In genomic region chr17:65737622-65738021, GRCm38 (mm10) we compare ENCODE assay signal across 8 mouse cellular contexts. TPM values are rescaled to one million over a fixed set of nuclear protein-coding genes. Genes with fewer than 3 reads are reported as not detected.
A peak's percentile ranks its signal among the peaks of the same experiment; 100 is the strongest.
DNase-seq lines count a peak whose midpoint lies in the region; ATAC-seq and TF ChIP-seq lines count a peak whose summit lies in the region.

No protein-coding gene starts in this region.

- peak; percentile 89 for DNase-seq in MN1 (ENCODE audit: low spot score)
- DNase-seq in adrenal gland, postnatal 36 days, result peak; percentile 75 to 81
- no peak for DNase-seq in layer of hippocampus, adult 9-10 months (ENCODE audit: low spot score)
- DNase-seq in cerebellum, adult 9-11 months, result no peak
- no peak for DNase-seq in spleen, postnatal 10 days (ENCODE audit: low spot score in 2 of 2)

- no peak overlapping the region for H3K4me3 ChIP-seq in intestine, postnatal 0 days (ENCODE audit: low read depth, low read length)
- H3K4me3 ChIP-seq in lung, embryonic 16.5 days (ENCODE audit: low read length), result no peak overlapping the region

- H3K27me3 ChIP-seq in intestine, postnatal 0 days (replicated peaks; ENCODE audit: control insufficient read depth, insufficient read depth, low read length), result no peaks in the 10 kb centered on the region
- no peaks in the 10 kb centered on the region for H3K27me3 ChIP-seq in lung, embryonic 16.5 days (ENCODE audit: control insufficient read depth, insufficient read depth, low read depth, low read length)

- no peak overlapping the region for H3K9ac ChIP-seq in intestine, postnatal 0 days (ENCODE audit: low read depth, low read length)
- no peak overlapping the region for H3K9ac ChIP-seq in lung, embryonic 16.5 days (ENCODE audit: low read length)

- WGBS in intestine, postnatal 0 days, result 72% methylated on average over 6 of the region's 6 CpGs
- WGBS in lung, embryonic 16.5 days, result 67% methylated on average over 6 of the region's 6 CpGs

- H3K36me3 ChIP-seq in intestine, postnatal 0 days (ENCODE audit: control insufficient read depth, insufficient read depth), result no peaks in the 10 kb centered on the region
- H3K36me3 ChIP-seq in lung, embryonic 16.5 days (ENCODE audit: control insufficient read depth, insufficient read depth, low read length), result no peaks in the 10 kb centered on the region

- no peak overlapping the region for H3K4me2 ChIP-seq in intestine, postnatal 0 days (replicated peaks; ENCODE audit: low read depth)
- H3K4me2 ChIP-seq in lung, embryonic 16.5 days (ENCODE audit: low read depth, low read length), result no peak overlapping the region

- TF ChIP-seq CTCF in intestine, postnatal 0 days (IDR thresholded peaks at IDR 0.05; ENCODE audit: low read depth), result no peak

- no peaks in the 10 kb centered on the region for H3K4me1 ChIP-seq in intestine, postnatal 0 days (replicated peaks; ENCODE audit: control insufficient read depth, insufficient read depth, low read length)
- H3K4me1 ChIP-seq in lung, embryonic 16.5 days (replicated peaks; ENCODE audit: control insufficient read depth, insufficient read depth, low read length), result no peaks in the 10 kb centered on the region

- peak overlapping the region; percentile 15; the same call in 1 of the 2 replicates for H3K27ac ChIP-seq in intestine, postnatal 0 days (ENCODE audit: low read depth, low read length)
- no peak overlapping the region; the same call in 1 of the 2 replicates for H3K27ac ChIP-seq in lung, embryonic 16.5 days (ENCODE audit: low read length)

- H3K9me3 ChIP-seq in intestine, postnatal 0 days (ENCODE audit: control insufficient read depth), result no peaks in the 10 kb centered on the region
- H3K9me3 ChIP-seq in lung, embryonic 16.5 days (ENCODE audit: control insufficient read depth, low read length), result no peaks in the 10 kb centered on the region

- ATAC-seq in intestine, postnatal 0 days, result no peak
- peak; percentile 41; the same call in 1 of the 2 replicates for ATAC-seq in lung, embryonic 16.5 days (ENCODE audit: low read depth)
- no peak for ATAC-seq in monocyte, adult 5-6 weeks (replicated peaks; ENCODE audit: insufficient number of reproducible peaks, low FRiP score, low TSS enrichment, poor library complexity, severe bottlenecking)

RNA-seq across cellular contexts. Expression of gene Rab31, which starts 34.9 kb away (rescaled TPM):
- 10 to 100 TPM; 40.9 to 50.1 TPM for total RNA-seq in adrenal gland, postnatal 36 days (2021)
- 28.0 and 30.5 TPM in 2 replicates for polyA plus RNA-seq in intestine, postnatal 0 days (2015; fragmentation: Nextera tagmentation; extraction: Ambion mirVana)
- 30.8 and 32.0 TPM in 2 replicates for polyA plus RNA-seq in lung, embryonic 16.5 days (2015; fragmentation: Nextera tagmentation; extraction: Ambion mirVana)
- 51.0 to 80.4 TPM (median 75.8 TPM) in 3 replicates for total RNA-seq in monocyte, adult 5-6 weeks (2017)

RNA-seq across cellular contexts. Expression of gene Ppp4r1, which starts 44.8 kb away (rescaled TPM):
- 10 to 100 TPM; 67.6 to 72.7 TPM for total RNA-seq in adrenal gland, postnatal 36 days (2021)
- polyA plus RNA-seq in intestine, postnatal 0 days (2015; fragmentation: Nextera tagmentation; extraction: Ambion mirVana), result 28.7 and 30.0 TPM in 2 replicates
- polyA plus RNA-seq in lung, embryonic 16.5 days (2015; fragmentation: Nextera tagmentation; extraction: Ambion mirVana), result 38.6 and 40.0 TPM in 2 replicates
- 81.9 to 108 TPM (median 105 TPM) in 3 replicates for total RNA-seq in monocyte, adult 5-6 weeks (2017)

Comparison
In these comparisons a context has a peak if more than half of its experiments do, and no peak if none do; other contexts are left out.
1. DNase-seq: peak in MN1 (single experiment) and adrenal gland, postnatal 36 days (2 of 2); none in layer of hippocampus, adult 9-10 months (single experiment), cerebellum, adult 9-11 months (single experiment) and spleen, postnatal 10 days (0 of 2).